In the genomic region with DNA sequence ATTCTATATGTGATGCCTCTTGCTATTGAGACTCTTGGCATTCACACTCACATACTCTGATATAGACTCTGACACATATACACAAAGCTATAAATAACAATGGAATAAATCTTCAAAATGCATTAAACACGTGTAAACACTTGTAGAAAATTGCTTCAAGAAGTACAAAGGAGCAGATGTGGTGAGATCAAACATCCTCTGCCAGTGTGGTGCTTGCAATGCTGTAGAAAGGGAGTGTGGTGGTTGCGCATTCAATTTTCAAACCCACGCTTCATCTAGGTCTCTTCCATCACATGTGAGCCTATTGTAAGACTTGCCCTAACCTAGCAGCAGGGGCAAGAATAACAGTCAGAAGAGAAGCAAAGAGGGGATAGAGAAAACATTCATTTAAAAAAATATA, we compare ENCODE assay signal across 17 mouse cellular contexts.
"Had no signal": no experiment of that assay in that cellular context is flagged by ENCODE, and none has a peak within 500 bp of the region (broad histone marks: within the 10 kb centered on the region; RNA-seq: fewer than 3 reads in every experiment).

No protein-coding gene starts in this region.

- DNase-seq: kidney, adult 2 months; kidney, postnatal 25 days; layer of hippocampus, adult 9-11 months; liver; lung, adult 2 months; lung, postnatal 14 days had no signal

- H3K27ac ChIP-seq: kidney, postnatal 0 days; limb, embryonic 10.5 days; limb, embryonic 13.5 days; liver, embryonic 12.5 days; liver, embryonic 15.5 days; macrophage; midbrain, embryonic 12.5 days; midbrain, embryonic 15.5 days; neural tube, embryonic 13.5 days had no signal

- ATAC-seq: intestine, postnatal 0 days; liver, embryonic 12.5 days; midbrain, embryonic 15.5 days had no signal

- H3K4me3 ChIP-seq: layer of hippocampus, adult 2 months; limb, embryonic 10.5 days; limb, embryonic 13.5 days; liver, embryonic 12.5 days; liver, embryonic 15.5 days; midbrain, embryonic 12.5 days; midbrain, embryonic 15.5 days; neural tube, embryonic 13.5 days had no signal
